Mouse (Mus musculus) spleen, postnatal 10 days (tissue): ENCODE measurements at regions not wholly inside any gene's neighbourhood (a gene's known extent, or its start where the extent isn't known, plus 50 kb on each side); places are given as distances from the start of the nearest gene placed in this dataset.
A peak's percentile ranks its signal among the peaks of the same experiment; 100 is the strongest.

ENCODE experiments used
- DNase-seq, 2 experiments: peaks; one replicate each; pipeline ENCODE4 v3.0.0; 2021 to 2022; ENCODE audit warnings: low spot score in 2 of 2

- no peak for DNase-seq
These were observed 131.1 kb upstream of the Reg3g start for GRCm38 (mm10) chr6:78599751-78600150.

GRCm38 (mm10) chr6:78570000-78570597 lies 101.4 kb upstream of the Reg3g start:
- no peak for DNase-seq

GRCm38 (mm10) chr6:78553008-78553698 lies 84.5 kb upstream of the Reg3g start:
- DNase-seq, result no peak

GRCm38 (mm10) chr6:78552353-78552698 lies 83.7 kb upstream of the Reg3g start:
- no peak for DNase-seq

GRCm38 (mm10) chr6:78551666-78552352 lies 83.1 kb upstream of the Reg3g start:
- no peak for DNase-seq

GRCm38 (mm10) chr6:78548476-78548875 lies 79.8 kb upstream of the Reg3g start:
- DNase-seq, result no peak

GRCm38 (mm10) chr6:78547721-78548120 lies 79.0 kb upstream of the Reg3g start:
- DNase-seq, result no peak

GRCm38 (mm10) chr6:78544238-78544637 lies 75.6 kb upstream of the Reg3g start:
- peak in 1 of 2 experiments; percentile 17 for DNase-seq

GRCm38 (mm10) chr6:78537476-78537875 lies 68.8 kb upstream of the Reg3g start:
- no peak for DNase-seq

- no peak for DNase-seq
These were observed 58.5 kb upstream of the Reg3g start for GRCm38 (mm10) chr6:78526986-78527762.
